In genomic region chr19:32098582-32098981, GRCm38 (mm10) we compare ENCODE assay signal across 31 mouse cellular contexts. TPM values are rescaled to one million over a fixed set of nuclear protein-coding genes. Genes with fewer than 3 reads are reported as not detected.
A peak's percentile ranks its signal among the peaks of the same experiment; 100 is the strongest.
DNase-seq lines count a peak whose midpoint lies in the region; ATAC-seq and TF ChIP-seq lines count a peak whose summit lies in the region.
"Had no signal": no experiment of that assay in that cellular context is flagged by ENCODE, and none has a peak within 500 bp of the region (broad histone marks: within the 10 kb centered on the region; RNA-seq: fewer than 3 reads in every experiment).

No protein-coding gene starts in this region.

- no peak for DNase-seq in gastrocnemius, adult 2 months
- DNase-seq in gastrocnemius, postnatal 36 days, result no peak
- DNase-seq in layer of hippocampus, adult 2 months (ENCODE audit: low spot score in 2 of 2), result no peak
- no peak for DNase-seq in layer of hippocampus, adult 8-10 months (ENCODE audit: low spot score in 2 of 2)
- no peak for DNase-seq in midbrain, postnatal 0 days (ENCODE audit: low spot score)
- no peak for DNase-seq in midbrain, embryonic 14.5 days
- DNase-seq in spleen, adult 18-20 months, result no peak
- DNase-seq: adrenal gland, postnatal 10 days; cerebellum, adult 8-10 months; cerebellum, postnatal 25 days; gastrocnemius, postnatal 25 days; heart, adult 18-20 months; kidney, adult 11 months; kidney, postnatal 36 days; layer of hippocampus, postnatal 36 days; lung, postnatal 4 days; right cerebral cortex, adult 18-20 months; thymus, postnatal 4 days had no signal

- no peak overlapping the region for H3K4me2 ChIP-seq in midbrain, postnatal 0 days (ENCODE audit: low read depth, low read length, poor library complexity, severe bottlenecking)
- no peak overlapping the region for H3K4me2 ChIP-seq in midbrain, embryonic 14.5 days (ENCODE audit: low read length)
- H3K4me2 ChIP-seq: embryonic facial prominence, embryonic 15.5 days; forebrain, embryonic 12.5 days; heart, embryonic 12.5 days; liver, embryonic 15.5 days; lung, embryonic 15.5 days; neural tube, embryonic 12.5 days had no signal

- H3K36me3 ChIP-seq in midbrain, postnatal 0 days (ENCODE audit: insufficient read depth, low read length), result no peaks in the 10 kb centered on the region
- no peaks in the 10 kb centered on the region for H3K36me3 ChIP-seq in midbrain, embryonic 14.5 days (ENCODE audit: control insufficient read depth, insufficient read depth, low read length)
- H3K36me3 ChIP-seq: embryonic facial prominence, embryonic 10.5 days; embryonic facial prominence, embryonic 15.5 days; forebrain, embryonic 12.5 days; heart, embryonic 12.5 days; hindbrain, embryonic 10.5 days; liver, embryonic 15.5 days; lung, embryonic 15.5 days; neural tube, embryonic 12.5 days had no signal

- WGBS in midbrain, postnatal 0 days, result 85% methylated on average over 3 of the region's 3 CpGs
- WGBS in midbrain, embryonic 14.5 days, result 78% methylated on average over 3 of the region's 3 CpGs

- intact Hi-C loops in gastrocnemius, adult 2 months (cut with DNase I), result no loop called here
- intact Hi-C loops in gastrocnemius, postnatal 36 days (cut with DNase I), result loop anchor here (5.0 kb wide), 1 partner anchor 389 kb away; the partner anchor contains the start of gene Minpp1

- H3K27me3 ChIP-seq in midbrain, postnatal 0 days (ENCODE audit: insufficient read depth, low read length), result no peaks in the 10 kb centered on the region
- no peaks in the 10 kb centered on the region for H3K27me3 ChIP-seq in midbrain, embryonic 14.5 days (ENCODE audit: control insufficient read depth, insufficient read depth, low read length)
- H3K27me3 ChIP-seq: embryonic facial prominence, embryonic 15.5 days; heart, embryonic 12.5 days; liver, embryonic 15.5 days; lung, embryonic 15.5 days; neural tube, embryonic 12.5 days had no signal

- H3K9me3 ChIP-seq in midbrain, postnatal 0 days (ENCODE audit: low read length), result no peaks in the 10 kb centered on the region
- no peaks in the 10 kb centered on the region for H3K9me3 ChIP-seq in midbrain, embryonic 14.5 days (ENCODE audit: control insufficient read depth, low read length)
- H3K9me3 ChIP-seq: embryonic facial prominence, embryonic 10.5 days; embryonic facial prominence, embryonic 15.5 days; forebrain, embryonic 12.5 days; heart, embryonic 12.5 days; hindbrain, embryonic 10.5 days; liver, embryonic 15.5 days; lung, embryonic 15.5 days; neural tube, embryonic 12.5 days had no signal

- TF ChIP-seq CTCF in gastrocnemius, adult 2 months (IDR thresholded peaks at IDR 0.05), result peak; percentile 52
- peak; percentile 59 for TF ChIP-seq CTCF in layer of hippocampus, adult 2 months (conservative IDR thresholded peaks at IDR 0.05)
- peak; percentile 11; the same call in 1 of the 2 replicates for TF ChIP-seq CTCF in midbrain, postnatal 0 days (IDR thresholded peaks at IDR 0.05)

- no peak overlapping the region for H3K4me3 ChIP-seq in gastrocnemius, adult 2 months
- no peak overlapping the region for H3K4me3 ChIP-seq in layer of hippocampus, adult 2 months
- no peak overlapping the region for H3K4me3 ChIP-seq in midbrain, postnatal 0 days (ENCODE audit: low read depth, low read length)
- H3K4me3 ChIP-seq in midbrain, embryonic 14.5 days (replicated peaks; ENCODE audit: low read depth, low read length), result no peak overlapping the region
- H3K4me3 ChIP-seq: embryonic facial prominence, embryonic 10.5 days; embryonic facial prominence, embryonic 15.5 days; forebrain, embryonic 12.5 days; heart, embryonic 12.5 days; hindbrain, embryonic 10.5 days; liver, embryonic 15.5 days; lung, embryonic 15.5 days; myocyte; neural tube, embryonic 12.5 days had no signal

- H3K9ac ChIP-seq in midbrain, postnatal 0 days (replicated peaks; ENCODE audit: low read length, poor library complexity, severe bottlenecking), result no peak overlapping the region
- H3K9ac ChIP-seq in midbrain, embryonic 14.5 days (replicated peaks; ENCODE audit: low read length), result no peak overlapping the region
- H3K9ac ChIP-seq: embryonic facial prominence, embryonic 15.5 days; forebrain, embryonic 12.5 days; heart, embryonic 12.5 days; liver, embryonic 15.5 days; lung, embryonic 15.5 days; neural tube, embryonic 12.5 days had no signal

- H3K4me1 ChIP-seq in midbrain, postnatal 0 days (ENCODE audit: insufficient read depth, low read length), result no peaks in the 10 kb centered on the region
- no peaks in the 10 kb centered on the region for H3K4me1 ChIP-seq in midbrain, embryonic 14.5 days (ENCODE audit: control insufficient read depth, insufficient read depth, low read length)
- H3K4me1 ChIP-seq: liver, embryonic 15.5 days had no signal

- no peak for ATAC-seq in midbrain, postnatal 0 days (ENCODE audit: low FRiP score)
- no peak for ATAC-seq in midbrain, embryonic 14.5 days (ENCODE audit: low FRiP score, low TSS enrichment)
- ATAC-seq: activated CD4-positive, CD25-positive, alpha-beta regulatory T cell, adult 4 months; CD4-positive, CD25-positive, alpha-beta regulatory T cell, adult 4 months; hindbrain, embryonic 16.5 days; midbrain, embryonic 16.5 days had no signal

- H3K27ac ChIP-seq in gastrocnemius, adult 2 months, result no peak overlapping the region
- H3K27ac ChIP-seq in layer of hippocampus, adult 2 months, result no peak overlapping the region
- no peak overlapping the region for H3K27ac ChIP-seq in midbrain, postnatal 0 days (ENCODE audit: low read depth, low read length)
- no peak overlapping the region for H3K27ac ChIP-seq in midbrain, embryonic 14.5 days (replicated peaks; ENCODE audit: low read depth, low read length)
- H3K27ac ChIP-seq: embryonic facial prominence, embryonic 10.5 days; embryonic facial prominence, embryonic 15.5 days; forebrain, embryonic 12.5 days; hindbrain, embryonic 10.5 days; liver, embryonic 15.5 days; lung, embryonic 15.5 days; neural tube, embryonic 12.5 days had no signal

RNA-seq across cellular contexts. Expression of gene Asah2, which starts 9.4 kb away (rescaled TPM):
- total RNA-seq in gastrocnemius, adult 2 months (2021), result 1 to 10 TPM; 4.3 to 5.4 TPM
- 1 to 10 TPM; 5.4 to 7.0 TPM for total RNA-seq in gastrocnemius, postnatal 36 days (2021)
- total RNA-seq in layer of hippocampus, adult 2 months (2021), result 1 to 10 TPM; 6.6 to 6.9 TPM
- total RNA-seq in layer of hippocampus, adult 8-10 months (2022), result 10 to 100 TPM in 2 of 4 experiments, 1 to 10 TPM in 2; 8.7 to 11.6 (median 10.3) TPM
- 3.4 and 3.9 TPM in 2 replicates for total RNA-seq in midbrain, postnatal 0 days (2014; rRNA removed)
- 0.49 and 0.58 TPM in 2 replicates for polyA plus RNA-seq in midbrain, postnatal 0 days (2015; fragmentation: Nextera tagmentation; extraction: Ambion mirVana)
- 0.35 and 0.71 TPM in 2 replicates for polyA plus RNA-seq in midbrain, embryonic 14.5 days (2014; fragmentation: Nextera tagmentation; extraction: Ambion mirVana)
